Mouse (Mus musculus): ENCODE data around the gene Epb41l4b. TPM values are rescaled to one million over a fixed set of nuclear protein-coding genes. Genes with fewer than 3 reads are reported as not detected.

Epb41l4b gene
- 9.2 and 10.7 TPM in 2 replicates for polyA plus RNA-seq (2012; rRNA removed)

- Histone ChIP-seq H3K36me3 (ENCODE audit: control insufficient read depth, insufficient read depth, low read length) (no peaks in the 10 kb centered on the region), H3K4me1 (replicated peaks; ENCODE audit: control insufficient read depth, insufficient read depth, low read length) (peaks cover 14% of the 10 kb centered on the region), H3K27ac (ENCODE audit: control insufficient read depth, insufficient read depth, low read length) (no peak within 1 kb of the TSS), H3K27me3 (ENCODE audit: control insufficient read depth, insufficient read depth, low read length) (peaks cover 8% of the 10 kb centered on the region), H3K4me3 (ENCODE audit: control insufficient read depth, insufficient read depth, low read length) (peak within 1 kb of the TSS; percentile 36)
- WGBS: 17% methylated on average over 141 of the region's 142 CpGs
- TF ChIP-seq POLR2A (IDR thresholded peaks at IDR 0.05; ENCODE audit: control insufficient read depth, extremely low read depth, insufficient read depth, low read length, poor library complexity) (no peak), CTCF (IDR thresholded peaks at IDR 0.05; ENCODE audit: borderline replicate concordance, control insufficient read depth, extremely low read depth, insufficient read depth, low read length, poor library complexity) (peak; percentile 99)
- DNase-seq: peak; percentile 89
Measured at GRCm38 (mm10) chr4:57143026-57143937, at the start of gene Epb41l4b. Gene Epb41l4b (minus strand): TSS chr4:57143437.

GRCm38 (mm10) chr4:57191543-57192283 lies 48.5 kb upstream of the Epb41l4b start:
- 92% methylated on average over 9 of the region's 9 CpGs for WGBS
- no peaks in the 10 kb centered on the region for H3K36me3 ChIP-seq (ENCODE audit: control insufficient read depth, insufficient read depth, low read length)
- H3K4me3 ChIP-seq (ENCODE audit: control insufficient read depth, insufficient read depth, low read length): no peak overlapping the region
- TF ChIP-seq POLR2A (IDR thresholded peaks at IDR 0.05; ENCODE audit: control insufficient read depth, extremely low read depth, insufficient read depth, low read length, poor library complexity) (no peak), CTCF (IDR thresholded peaks at IDR 0.05; ENCODE audit: borderline replicate concordance, control insufficient read depth, extremely low read depth, insufficient read depth, low read length, poor library complexity) (no peak)
- no peak overlapping the region for H3K27ac ChIP-seq (ENCODE audit: control insufficient read depth, insufficient read depth, low read length)
- no peak for DNase-seq
- no peaks in the 10 kb centered on the region for H3K4me1 ChIP-seq (replicated peaks; ENCODE audit: control insufficient read depth, insufficient read depth, low read length)
- H3K27me3 ChIP-seq (ENCODE audit: control insufficient read depth, insufficient read depth, low read length): no peaks in the 10 kb centered on the region

GRCm38 (mm10) chr4:57189881-57190280 lies 46.6 kb upstream of the Epb41l4b start:
- DNase-seq: no peak
- H3K27me3 ChIP-seq (ENCODE audit: control insufficient read depth, insufficient read depth, low read length): no peaks in the 10 kb centered on the region
- WGBS: 86% methylated on average over 2 of the region's 2 CpGs
- no peak overlapping the region for H3K27ac ChIP-seq (ENCODE audit: control insufficient read depth, insufficient read depth, low read length)
- H3K4me1 ChIP-seq (replicated peaks; ENCODE audit: control insufficient read depth, insufficient read depth, low read length): no peaks in the 10 kb centered on the region
- no peak for TF ChIP-seq POLR2A (IDR thresholded peaks at IDR 0.05; ENCODE audit: control insufficient read depth, extremely low read depth, insufficient read depth, low read length, poor library complexity)
- no peak for TF ChIP-seq CTCF (IDR thresholded peaks at IDR 0.05; ENCODE audit: borderline replicate concordance, control insufficient read depth, extremely low read depth, insufficient read depth, low read length, poor library complexity)
- H3K4me3 ChIP-seq (ENCODE audit: control insufficient read depth, insufficient read depth, low read length): no peak overlapping the region
- H3K36me3 ChIP-seq (ENCODE audit: control insufficient read depth, insufficient read depth, low read length): no peaks in the 10 kb centered on the region

GRCm38 (mm10) chr4:57186035-57186434 lies 42.8 kb upstream of the Epb41l4b start:
- Histone ChIP-seq H3K36me3 (ENCODE audit: control insufficient read depth, insufficient read depth, low read length) (no peaks in the 10 kb centered on the region), H3K4me3 (ENCODE audit: control insufficient read depth, insufficient read depth, low read length) (no peak overlapping the region), H3K4me1 (replicated peaks; ENCODE audit: control insufficient read depth, insufficient read depth, low read length) (no peaks in the 10 kb centered on the region), H3K27me3 (ENCODE audit: control insufficient read depth, insufficient read depth, low read length) (no peaks in the 10 kb centered on the region), H3K27ac (ENCODE audit: control insufficient read depth, insufficient read depth, low read length) (no peak overlapping the region)
- TF ChIP-seq POLR2A (IDR thresholded peaks at IDR 0.05; ENCODE audit: control insufficient read depth, extremely low read depth, insufficient read depth, low read length, poor library complexity) (no peak), CTCF (IDR thresholded peaks at IDR 0.05; ENCODE audit: borderline replicate concordance, control insufficient read depth, extremely low read depth, insufficient read depth, low read length, poor library complexity) (no peak)
- WGBS: 35% methylated on average over 6 of the region's 6 CpGs
- DNase-seq: no peak

- no peak for DNase-seq
- H3K27ac ChIP-seq (ENCODE audit: control insufficient read depth, insufficient read depth, low read length): no peak overlapping the region
- no peaks in the 10 kb centered on the region for H3K27me3 ChIP-seq (ENCODE audit: control insufficient read depth, insufficient read depth, low read length)
- TF ChIP-seq POLR2A (IDR thresholded peaks at IDR 0.05; ENCODE audit: control insufficient read depth, extremely low read depth, insufficient read depth, low read length, poor library complexity) (no peak), CTCF (IDR thresholded peaks at IDR 0.05; ENCODE audit: borderline replicate concordance, control insufficient read depth, extremely low read depth, insufficient read depth, low read length, poor library complexity) (no peak)
- H3K4me1 ChIP-seq (replicated peaks; ENCODE audit: control insufficient read depth, insufficient read depth, low read length): no peaks in the 10 kb centered on the region
- WGBS: 96% methylated on average over 8 of the region's 8 CpGs
- no peak overlapping the region for H3K4me3 ChIP-seq (ENCODE audit: control insufficient read depth, insufficient read depth, low read length)
- H3K36me3 ChIP-seq (ENCODE audit: control insufficient read depth, insufficient read depth, low read length): no peaks in the 10 kb centered on the region
Measured at GRCm38 (mm10) chr4:57185462-57185861, 42.2 kb upstream of the Epb41l4b start.

GRCm38 (mm10) chr4:57183493-57183892 lies 40.3 kb upstream of the Epb41l4b start:
- DNase-seq: no peak
- H3K27me3 ChIP-seq (ENCODE audit: control insufficient read depth, insufficient read depth, low read length): no peaks in the 10 kb centered on the region
- H3K4me3 ChIP-seq (ENCODE audit: control insufficient read depth, insufficient read depth, low read length): no peak overlapping the region
- no peaks in the 10 kb centered on the region for H3K36me3 ChIP-seq (ENCODE audit: control insufficient read depth, insufficient read depth, low read length)
- 90% methylated on average over 4 of the region's 4 CpGs for WGBS
- TF ChIP-seq POLR2A (IDR thresholded peaks at IDR 0.05; ENCODE audit: control insufficient read depth, extremely low read depth, insufficient read depth, low read length, poor library complexity): no peak
- no peak for TF ChIP-seq CTCF (IDR thresholded peaks at IDR 0.05; ENCODE audit: borderline replicate concordance, control insufficient read depth, extremely low read depth, insufficient read depth, low read length, poor library complexity)
- H3K4me1 ChIP-seq (replicated peaks; ENCODE audit: control insufficient read depth, insufficient read depth, low read length): no peaks in the 10 kb centered on the region
- H3K27ac ChIP-seq (ENCODE audit: control insufficient read depth, insufficient read depth, low read length): no peak overlapping the region

Data from thymus, adult 2 months (tissue).